Mouse (Mus musculus) brain, embryonic 14.5 days (tissue): Measurements from ENCODE around the gene Ttc29.

Source experiments
- CTCF ChIP-seq: fragments of 200-500 bp; IDR thresholded peaks from 2 replicates; pipeline ENCODE4 v1.5.1; 2012; ENCODE audit warnings: inconsistent platforms, mild to moderate bottlenecking, moderate library complexity, borderline replicate concordance; ENCODE audit not compliant: insufficient read depth, insufficient read length; ENCODE audit errors: extremely low read depth
- POLR2A ChIP-seq: fragments of 200-500 bp; IDR thresholded peaks from 2 replicates; pipeline ENCODE4 v1.6.1; 2012; ENCODE audit warnings: mild to moderate bottlenecking, inconsistent platforms, borderline replicate concordance; ENCODE audit not compliant: poor library complexity, insufficient read depth, insufficient read length, severe bottlenecking; ENCODE audit errors: extremely low read depth

DNA sequence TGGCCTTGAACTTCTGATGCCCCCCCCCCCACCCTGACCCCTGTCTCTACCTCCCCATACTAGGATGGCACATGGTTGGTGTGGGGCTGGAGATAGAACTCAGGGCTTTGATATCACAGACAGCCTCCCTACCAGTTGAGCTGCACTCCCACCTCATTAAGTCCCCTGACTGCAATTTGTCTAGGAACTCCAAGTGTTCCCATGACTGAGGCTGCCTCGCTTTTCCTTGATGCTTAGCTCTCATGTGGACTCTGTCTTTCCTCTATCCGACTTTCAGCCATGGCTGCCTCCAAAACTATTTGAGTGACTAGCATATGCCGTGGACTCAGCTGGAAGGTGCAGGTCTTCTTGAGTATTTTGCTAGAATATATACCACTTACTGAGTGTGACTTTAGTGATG is 110.3 kb downstream of the Ttc29 start:
- TF ChIP-seq CTCF: no peak
- TF ChIP-seq POLR2A: no peak
